8 mouse cellular contexts compared by ENCODE assay signal in the genomic region with DNA sequence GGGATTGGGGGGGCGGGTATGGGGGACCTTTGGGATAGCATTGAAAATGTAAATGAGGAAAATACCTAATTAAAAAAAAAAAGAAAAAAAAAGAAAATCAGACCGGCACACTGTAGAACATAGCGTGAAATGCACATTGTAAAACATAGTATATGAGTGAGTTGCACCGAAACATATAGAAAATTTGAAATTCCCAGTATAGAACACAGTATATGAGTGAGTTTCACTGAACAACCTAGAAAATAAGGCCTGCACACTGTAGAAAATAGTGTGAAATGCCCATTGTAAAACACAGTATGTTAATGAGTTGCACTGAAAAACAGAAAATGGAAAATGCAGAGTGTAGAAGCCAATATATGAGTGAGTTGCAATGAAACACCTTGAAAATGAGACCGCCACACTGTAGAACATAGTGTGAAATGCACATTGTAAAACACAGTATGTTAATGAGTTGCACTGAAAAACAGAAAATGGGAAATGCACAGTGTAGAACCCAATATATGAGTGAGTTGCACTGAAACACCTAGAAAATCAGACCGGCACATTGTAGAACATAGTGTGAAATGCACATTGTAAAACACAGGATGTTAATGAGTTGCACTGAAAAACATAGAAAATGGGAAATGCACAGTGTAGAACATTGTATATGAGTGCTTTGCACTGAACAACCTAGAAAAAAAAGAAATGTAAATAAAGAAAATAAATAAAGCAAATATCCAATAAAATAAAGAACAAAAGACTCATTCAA. TPM values are rescaled to one million over a fixed set of nuclear protein-coding genes. Genes with fewer than 3 reads are reported as not detected.
DNase-seq lines count a peak whose midpoint lies in the region; ATAC-seq and TF ChIP-seq lines count a peak whose summit lies in the region.
"Had no signal": no experiment of that assay in that cellular context is flagged by ENCODE, and none has a peak within 500 bp of the region (broad histone marks: within the 10 kb centered on the region; RNA-seq: fewer than 3 reads in every experiment).

No protein-coding gene starts in this region.

- H3K9ac ChIP-seq in intestine, embryonic 15.5 days = no peak overlapping the region
- no peak overlapping the region for H3K9ac ChIP-seq in lung, postnatal 0 days (replicated peaks; ENCODE audit: low read depth)

- no peaks in the 10 kb centered on the region for H3K36me3 ChIP-seq in intestine, embryonic 15.5 days
- H3K36me3 ChIP-seq in lung, postnatal 0 days (ENCODE audit: insufficient read depth, low read length) = no peaks in the 10 kb centered on the region

- intact Hi-C loops in gastrocnemius, adult 2 months (cut with DNase I) = no loop called here

- 53% methylated on average over 6 of the region's 6 CpGs for WGBS in intestine, embryonic 15.5 days
- 48% methylated on average over 6 of the region's 6 CpGs for WGBS in lung, postnatal 0 days

- H3K27ac ChIP-seq in gastrocnemius, adult 2 months = no peak overlapping the region
- no peak overlapping the region for H3K27ac ChIP-seq in intestine, embryonic 15.5 days
- no peak overlapping the region for H3K27ac ChIP-seq in lung, postnatal 0 days (ENCODE audit: low read length)
- H3K27ac ChIP-seq: layer of hippocampus, adult 2 months had no signal

- H3K27me3 ChIP-seq in intestine, embryonic 15.5 days (replicated peaks) = no peaks in the 10 kb centered on the region
- H3K27me3 ChIP-seq in lung, postnatal 0 days (replicated peaks; ENCODE audit: insufficient read depth, low read length) = no peaks in the 10 kb centered on the region

- no peak overlapping the region for H3K4me2 ChIP-seq in intestine, embryonic 15.5 days (replicated peaks)
- no peak overlapping the region for H3K4me2 ChIP-seq in lung, postnatal 0 days (replicated peaks; ENCODE audit: low read depth, low read length)

- H3K4me1 ChIP-seq in intestine, embryonic 15.5 days (replicated peaks) = no peaks in the 10 kb centered on the region
- no peaks in the 10 kb centered on the region for H3K4me1 ChIP-seq in lung, postnatal 0 days (ENCODE audit: insufficient read depth, low read depth, low read length)

- DNase-seq in 3134 (ENCODE audit: extremely low read depth, insufficient read length, low spot score) = peak; percentile 59
- DNase-seq in CD4-positive, CD25-positive, alpha-beta regulatory T cell, adult 2 months (ENCODE audit: low read depth, low spot score) = peak; percentile 74
- DNase-seq in cerebellum, postnatal 10 days = peak; percentile 20 to 41
- peak; percentile 14 for DNase-seq in gastrocnemius, adult 2 months
- peak; percentile 96 for DNase-seq in lung, postnatal 0 days (ENCODE audit: low spot score)
- peak; percentile 82 for DNase-seq in skeletal muscle tissue, adult 2 months (ENCODE audit: low read depth, low spot score)

- ATAC-seq in intestine, embryonic 15.5 days = peak; percentile 100
- ATAC-seq in lung, postnatal 0 days = peak; percentile 100

- peaks cover 4% of the 10 kb centered on the region; the same call in 1 of the 2 replicates for H3K9me3 ChIP-seq in intestine, embryonic 15.5 days
- no peaks in the 10 kb centered on the region for H3K9me3 ChIP-seq in lung, postnatal 0 days (ENCODE audit: low read length)

- no peak overlapping the region for H3K4me3 ChIP-seq in gastrocnemius, adult 2 months
- no peak overlapping the region for H3K4me3 ChIP-seq in intestine, embryonic 15.5 days (replicated peaks)
- H3K4me3 ChIP-seq in lung, postnatal 0 days (ENCODE audit: low read depth, low read length) = no peak overlapping the region
- H3K4me3 ChIP-seq: layer of hippocampus, adult 2 months had no signal

- TF ChIP-seq CTCF in gastrocnemius, adult 2 months (IDR thresholded peaks at IDR 0.05) = no peak
- TF ChIP-seq CTCF in lung, postnatal 0 days (IDR thresholded peaks at IDR 0.05) = no peak

- no peak for TF ChIP-seq EP300 in lung, postnatal 0 days (IDR thresholded peaks at IDR 0.05)

RNA-seq across cellular contexts. Expression of a gene that starts 4.1 kb away (rescaled TPM):
- not detected for total RNA-seq in gastrocnemius, adult 2 months (2021)
- not detected in 2 replicates for polyA plus RNA-seq in intestine, embryonic 15.5 days (2015; fragmentation: Nextera tagmentation; extraction: Ambion mirVana)
- not detected in 2 replicates for polyA plus RNA-seq in lung, postnatal 0 days (2015; fragmentation: Nextera tagmentation; extraction: Ambion mirVana)
- total RNA-seq: layer of hippocampus, adult 2 months had no signal

Comparison
In these comparisons a context has a peak if more than half of its experiments do, and no peak if none do; other contexts are left out.
1. DNase-seq: peak in every context shown above with its lines; median percentile 96 in lung, postnatal 0 days; 82 in skeletal muscle tissue, adult 2 months; 74 in CD4-positive, CD25-positive, alpha-beta regulatory T cell, adult 2 months; 59 in 3134; 30 in cerebellum, postnatal 10 days; 14 in gastrocnemius, adult 2 months.